Mouse (Mus musculus) neural tube, embryonic 13.5 days (tissue): ENCODE data around the gene Nt5c3. TPM values are rescaled to one million over a fixed set of nuclear protein-coding genes. Genes with fewer than 3 reads are reported as not detected.

Source experiments
- ATAC-seq: fragments of 200-750 bp; cut with Nextera tagmentation; 2 replicates; pipeline ENCODE4 v1.8.0; 2017; ENCODE audit warnings: low read depth, mild to moderate bottlenecking, moderate TSS enrichment, moderate library complexity
- H3K27ac ChIP-seq: fragments of 300-500 bp; sonication (generic); replicated peaks from 2 replicates; pipeline ENCODE4 v1.5.1; 2015; ENCODE audit warnings: moderate library complexity, mild to moderate bottlenecking, inconsistent platforms
- H3K27me3 ChIP-seq: fragments of 300-500 bp; sonication (generic); 2 replicates; pipeline ENCODE4 v1.6.1; 2015; ENCODE audit warnings: mild to moderate bottlenecking, inconsistent platforms
- H3K36me3 ChIP-seq: fragments of 300-500 bp; sonication (generic); 2 replicates; pipeline ENCODE4 v1.6.1; 2015; ENCODE audit warnings: mild to moderate bottlenecking, inconsistent platforms
- H3K4me1 ChIP-seq: fragments of 300-500 bp; sonication (generic); replicated peaks from 2 replicates; pipeline ENCODE4 v1.6.1; 2015; ENCODE audit warnings: inconsistent platforms
- H3K4me2 ChIP-seq: fragments of 300-500 bp; sonication (generic); 2 replicates; pipeline ENCODE4 v1.6.1; 2015; ENCODE audit warnings: inconsistent platforms, mild to moderate bottlenecking, moderate library complexity
- H3K4me3 ChIP-seq: fragments of 300-500 bp; sonication (generic); 2 replicates; pipeline ENCODE4 v1.5.1; 2015; ENCODE audit warnings: mild to moderate bottlenecking, inconsistent platforms
- H3K9ac ChIP-seq: fragments of 300-500 bp; sonication (generic); 2 replicates; pipeline ENCODE4 v1.6.1; 2015; ENCODE audit warnings: moderate library complexity, mild to moderate bottlenecking, inconsistent platforms
- H3K9me3 ChIP-seq: fragments of 300-500 bp; sonication (generic); 2 replicates; pipeline ENCODE4 v1.6.1; 2016; ENCODE audit warnings: inconsistent platforms
- whole genome bisulfite sequencing: fragments of 180-500 bp; shearing (Covaris S2); methylation state at CpG from one replicate; pipeline ENCODE4 v1.1.7; 2015; 5-methylcytosine and 5-hydroxymethylcytosine counted together
- polyA plus RNA-seq: library from polyadenylated mRNA; unstranded; fragments of >200 nt; fragmentation: Nextera tagmentation; extraction: Ambion mirVana; gene quantifications from 2 replicates; pipeline ENCODE4 v1.2.1, GENCODE M21; 2015

Gene Nt5c3
- polyA plus RNA-seq, 1 experiment from 2014 or later, result 147 TPM

DNA sequence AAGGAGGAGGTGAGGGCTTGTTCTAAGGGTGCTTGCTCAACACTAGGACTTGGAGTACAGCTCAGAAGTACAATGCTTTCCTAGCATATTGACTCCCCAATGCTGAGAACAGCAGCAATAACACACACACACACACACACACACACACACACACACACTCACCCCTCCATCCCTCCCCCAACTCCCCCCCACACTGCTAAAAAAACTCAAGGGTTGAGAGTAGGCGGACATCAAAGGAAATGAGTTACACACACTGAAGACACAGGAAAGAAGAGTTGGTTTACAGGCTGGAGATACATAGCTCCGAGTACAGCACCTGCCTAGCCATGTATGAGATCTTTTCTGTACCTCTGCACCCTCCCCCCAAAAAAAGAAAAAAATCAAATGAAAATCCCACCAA lies 7.5 kb downstream of the Nt5c3 start:
- H3K9ac ChIP-seq, result no peak overlapping the region
- H3K4me1 ChIP-seq, result no peaks in the 10 kb centered on the region; the same call in 1 of the 2 replicates
- no peak overlapping the region for H3K4me2 ChIP-seq
- ATAC-seq, result no peak
- 88% methylated on average over 2 of the region's 2 CpGs for WGBS
- no peaks in the 10 kb centered on the region for H3K9me3 ChIP-seq
- no peaks in the 10 kb centered on the region for H3K36me3 ChIP-seq
- H3K27me3 ChIP-seq, result no peaks in the 10 kb centered on the region
- no peak overlapping the region for H3K4me3 ChIP-seq
- no peak overlapping the region for H3K27ac ChIP-seq

DNA sequence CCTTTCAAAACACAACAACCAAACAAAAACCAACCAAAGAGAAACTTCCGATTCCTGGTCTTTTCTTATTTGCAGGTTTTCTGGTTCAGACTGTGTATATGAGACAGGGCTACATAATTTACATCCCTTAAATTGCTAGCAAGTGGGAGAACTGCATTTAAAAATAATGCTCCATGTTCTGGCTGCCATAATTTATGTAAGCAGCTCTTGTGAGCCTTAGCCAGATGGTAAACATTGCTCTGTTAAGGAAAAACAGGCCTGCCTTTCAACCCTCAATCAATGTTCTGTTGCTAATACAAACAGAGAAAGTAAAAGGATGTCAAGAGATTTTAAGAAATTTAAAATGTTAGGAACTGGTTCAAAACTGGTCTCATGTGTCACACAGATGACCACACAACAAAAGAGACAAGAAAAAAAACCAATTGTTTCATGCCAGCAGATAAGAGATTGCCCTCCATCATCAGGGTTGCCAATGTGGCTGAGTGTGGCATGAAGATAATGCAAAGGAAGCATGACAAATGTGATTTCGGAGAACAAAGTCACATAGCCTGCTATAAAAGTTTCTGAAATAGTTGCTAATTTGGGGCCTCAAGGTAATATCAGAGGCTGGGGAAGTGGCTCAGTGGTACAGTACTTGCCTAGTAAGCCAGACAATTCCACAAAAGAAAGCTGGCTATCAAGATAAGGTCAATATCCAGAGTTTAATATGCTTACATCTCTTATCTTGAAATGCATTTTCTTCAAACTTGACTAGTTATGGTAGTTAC lies 10.5 kb downstream of the Nt5c3 start:
- Histone ChIP-seq H3K27me3 (no peaks in the 10 kb centered on the region), H3K4me1 (no peaks in the 10 kb centered on the region), H3K36me3 (no peaks in the 10 kb centered on the region), H3K27ac (no peak overlapping the region), H3K9ac (no peak overlapping the region), H3K4me3 (no peak overlapping the region), H3K4me2 (no peak overlapping the region), H3K9me3 (no peaks in the 10 kb centered on the region)
- 62% methylated on average over 2 of the region's 2 CpGs for WGBS
- no peak for ATAC-seq

DNA sequence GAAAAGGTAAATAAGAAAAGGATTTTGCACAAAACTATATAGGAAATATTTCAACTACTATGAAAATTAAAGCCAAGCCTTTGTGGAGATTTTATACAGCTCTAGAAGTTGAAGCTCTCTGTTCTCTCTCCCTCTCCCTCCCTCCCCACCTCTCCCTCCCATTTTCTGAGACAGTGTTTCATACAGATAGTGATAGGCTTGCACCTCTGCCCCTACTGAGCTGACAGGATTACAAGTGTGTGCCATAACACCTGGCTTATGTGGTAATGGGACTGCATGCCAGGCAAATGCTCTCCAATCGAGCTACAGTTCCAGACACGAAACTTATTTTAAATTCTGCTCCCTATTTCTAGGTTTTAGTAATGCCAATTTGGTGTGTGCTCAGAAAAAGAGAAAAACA lies 12.8 kb downstream of the Nt5c3 start:
- Histone ChIP-seq H3K9ac (no peak overlapping the region), H3K27ac (no peak overlapping the region), H3K4me3 (no peak overlapping the region), H3K27me3 (no peaks in the 10 kb centered on the region), H3K9me3 (no peaks in the 10 kb centered on the region), H3K4me2 (no peak overlapping the region), H3K36me3 (no peaks in the 10 kb centered on the region), H3K4me1 (peaks cover 6% of the 10 kb centered on the region; the same call in 1 of the 2 replicates)
- WGBS, result 95% methylated on average over 2 of the region's 2 CpGs
- ATAC-seq, result no peak

DNA sequence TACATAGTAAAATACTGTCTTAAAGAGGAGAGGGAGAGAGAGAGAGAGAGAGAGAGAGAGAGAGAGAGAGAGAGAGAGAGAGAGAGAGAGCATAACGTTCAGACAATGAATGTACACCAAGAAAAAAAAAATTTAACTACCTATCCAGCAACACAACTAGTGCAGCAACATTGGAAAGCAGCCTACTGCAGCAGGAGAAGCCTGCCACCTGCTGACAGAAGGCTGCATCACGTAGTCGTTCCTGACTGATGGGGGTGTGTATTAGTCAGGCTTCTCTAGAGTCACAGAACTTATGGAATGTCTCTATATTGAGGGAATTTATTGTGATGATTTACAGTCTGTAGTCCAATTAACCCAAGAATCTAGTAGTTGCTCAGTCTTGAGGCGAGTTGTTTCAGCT lies 14.8 kb downstream of the Nt5c3 start:
- peak; percentile 41; the same call in 1 of the 2 replicates for ATAC-seq
- Histone ChIP-seq H3K4me2 (no peak overlapping the region), H3K27me3 (no peaks in the 10 kb centered on the region), H3K9me3 (no peaks in the 10 kb centered on the region), H3K36me3 (no peaks in the 10 kb centered on the region), H3K27ac (no peak overlapping the region), H3K4me3 (no peak overlapping the region), H3K4me1 (peaks cover 23% of the 10 kb centered on the region), H3K9ac (no peak overlapping the region)
- WGBS, result 19% methylated on average over 4 of the region's 4 CpGs

DNA sequence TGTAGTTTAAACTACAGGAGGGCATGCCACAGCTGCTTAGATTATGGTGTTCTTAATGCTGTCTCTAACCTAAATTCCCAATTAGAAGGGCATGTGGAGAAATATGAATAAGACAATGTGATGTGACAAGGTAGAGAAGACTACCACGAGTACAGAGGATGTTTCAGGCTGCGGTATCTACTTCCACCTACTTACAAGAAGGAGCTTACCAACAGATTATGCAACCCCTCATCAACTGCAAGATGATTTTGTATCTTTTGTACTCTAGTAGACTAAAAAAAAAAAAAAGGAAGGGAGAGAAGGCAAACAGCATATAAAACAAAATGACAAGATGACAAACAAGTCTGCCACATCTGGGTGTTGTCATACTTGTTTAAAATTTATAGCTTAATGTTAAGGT lies 15.3 kb downstream of the Nt5c3 start:
- H3K4me2 ChIP-seq, result no peak overlapping the region
- no peak for ATAC-seq
- H3K9ac ChIP-seq, result no peak overlapping the region
- no peaks in the 10 kb centered on the region for H3K36me3 ChIP-seq
- no peaks in the 10 kb centered on the region for H3K9me3 ChIP-seq
- 95% methylated on average over 2 of the region's 2 CpGs for WGBS
- H3K27ac ChIP-seq, result no peak overlapping the region
- H3K27me3 ChIP-seq, result no peaks in the 10 kb centered on the region
- peaks cover 27% of the 10 kb centered on the region for H3K4me1 ChIP-seq
- no peak overlapping the region for H3K4me3 ChIP-seq

DNA sequence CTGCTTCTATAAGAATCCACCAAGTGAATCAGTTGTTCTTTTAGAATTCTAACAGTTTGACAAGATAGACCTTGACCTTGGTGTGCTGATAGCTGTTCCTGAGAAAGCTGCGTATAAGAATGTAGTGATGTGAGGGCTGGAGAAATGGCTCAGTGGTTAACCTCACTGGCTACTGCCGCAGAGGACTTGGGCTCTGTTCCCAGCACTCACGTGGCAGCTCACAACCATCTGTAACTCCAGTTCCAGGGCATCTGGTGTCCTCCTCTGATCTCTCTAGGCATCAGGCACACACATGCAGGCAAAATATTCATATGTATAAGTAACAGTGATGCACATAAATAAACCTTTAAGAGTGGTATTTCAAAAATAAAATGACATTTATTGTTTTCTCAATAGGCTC lies 15.8 kb downstream of the Nt5c3 start:
- Histone ChIP-seq H3K9ac (no peak overlapping the region), H3K4me1 (peaks cover 31% of the 10 kb centered on the region), H3K27ac (no peak overlapping the region), H3K4me3 (no peak overlapping the region), H3K27me3 (no peaks in the 10 kb centered on the region), H3K36me3 (no peaks in the 10 kb centered on the region), H3K9me3 (no peaks in the 10 kb centered on the region), H3K4me2 (no peak overlapping the region)
- WGBS, result 94% methylated on average over 3 of the region's 3 CpGs
- no peak for ATAC-seq

DNA sequence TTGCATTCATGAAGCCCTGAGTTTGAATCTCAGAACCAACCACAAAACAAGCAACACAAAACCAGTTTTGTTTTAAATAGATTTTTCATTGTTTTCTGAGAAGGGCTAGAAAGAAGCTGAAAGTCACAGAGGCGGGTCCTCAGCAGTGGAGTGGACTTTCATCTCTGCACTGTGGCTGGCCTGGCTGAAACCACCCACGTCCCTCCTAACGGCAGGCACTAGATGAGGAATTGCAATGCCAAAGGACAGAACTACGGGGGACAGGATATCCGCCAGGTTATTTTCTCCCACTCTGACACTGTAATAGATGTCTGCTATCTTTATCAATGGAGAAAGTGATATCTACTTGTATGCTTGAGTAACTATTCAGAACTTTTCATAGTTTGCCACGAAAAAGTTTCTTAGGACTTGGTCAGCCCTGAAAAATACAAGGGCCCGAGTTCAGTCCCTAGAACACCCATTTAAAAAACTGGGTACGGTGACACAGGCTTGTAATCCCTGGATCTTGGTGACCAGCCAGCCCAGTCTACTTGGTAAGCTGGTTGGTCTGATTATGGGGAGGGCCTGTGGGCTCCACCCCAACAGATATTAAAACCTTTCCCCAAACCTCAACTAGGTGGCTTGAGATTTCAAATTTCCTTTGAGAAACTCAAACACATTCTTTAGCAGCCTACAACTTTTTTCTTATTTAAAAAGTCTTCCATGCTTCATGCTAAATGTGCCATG lies 17.4 kb downstream of the Nt5c3 start:
- Histone ChIP-seq H3K4me2 (no peak overlapping the region), H3K27me3 (no peaks in the 10 kb centered on the region), H3K9me3 (no peaks in the 10 kb centered on the region), H3K4me3 (no peak overlapping the region), H3K4me1 (peaks cover 44% of the 10 kb centered on the region), H3K36me3 (no peaks in the 10 kb centered on the region), H3K9ac (no peak overlapping the region), H3K27ac (no peak overlapping the region)
- WGBS, result 86% methylated on average over 8 of the region's 8 CpGs
- ATAC-seq, result no peak

DNA sequence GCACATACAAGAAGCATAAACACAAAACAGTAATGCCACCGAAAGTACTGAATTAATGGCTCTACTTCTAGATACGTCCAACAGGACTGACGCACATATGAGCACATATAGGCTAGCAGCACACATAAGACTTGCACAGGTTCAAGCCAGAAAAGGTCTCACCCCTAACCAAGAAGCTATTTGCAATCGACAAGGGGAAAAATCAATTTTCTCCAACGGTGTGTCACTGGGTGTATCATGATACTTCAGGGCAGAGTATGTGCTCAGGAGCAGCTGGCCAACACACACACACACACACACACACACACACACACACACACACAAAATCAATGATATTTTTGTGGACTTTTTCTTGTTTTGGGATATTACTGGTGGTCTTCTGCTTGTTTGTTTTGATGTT lies 18.2 kb downstream of the Nt5c3 start:
- Histone ChIP-seq H3K4me2 (no peak overlapping the region), H3K27ac (no peak overlapping the region), H3K27me3 (no peaks in the 10 kb centered on the region), H3K4me1 (peaks cover 44% of the 10 kb centered on the region), H3K9ac (no peak overlapping the region), H3K4me3 (no peak overlapping the region), H3K36me3 (no peaks in the 10 kb centered on the region), H3K9me3 (no peaks in the 10 kb centered on the region)
- 92% methylated on average over 5 of the region's 5 CpGs for WGBS
- ATAC-seq, result no peak

DNA sequence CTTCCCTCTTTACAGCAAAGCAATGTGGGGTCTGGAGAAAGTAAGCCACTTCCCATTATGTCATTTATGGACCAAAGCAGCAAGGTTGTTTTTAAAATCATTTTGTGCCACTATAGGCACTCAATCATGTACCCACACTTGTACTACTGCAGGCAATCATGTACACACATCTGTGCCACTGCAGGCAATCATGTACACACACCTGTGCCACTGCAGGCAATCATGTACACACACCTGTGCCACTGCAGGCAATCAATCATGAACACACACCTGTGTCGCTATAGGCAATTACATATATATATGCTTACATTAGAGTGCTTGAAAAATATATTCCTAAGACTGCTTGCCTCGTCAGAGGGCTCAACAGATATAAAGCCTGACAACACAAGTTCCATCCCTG lies 18.8 kb downstream of the Nt5c3 start:
- H3K27me3 ChIP-seq, result no peaks in the 10 kb centered on the region
- WGBS, result 86% methylated on average over 2 of the region's 2 CpGs
- ATAC-seq, result no peak

DNA sequence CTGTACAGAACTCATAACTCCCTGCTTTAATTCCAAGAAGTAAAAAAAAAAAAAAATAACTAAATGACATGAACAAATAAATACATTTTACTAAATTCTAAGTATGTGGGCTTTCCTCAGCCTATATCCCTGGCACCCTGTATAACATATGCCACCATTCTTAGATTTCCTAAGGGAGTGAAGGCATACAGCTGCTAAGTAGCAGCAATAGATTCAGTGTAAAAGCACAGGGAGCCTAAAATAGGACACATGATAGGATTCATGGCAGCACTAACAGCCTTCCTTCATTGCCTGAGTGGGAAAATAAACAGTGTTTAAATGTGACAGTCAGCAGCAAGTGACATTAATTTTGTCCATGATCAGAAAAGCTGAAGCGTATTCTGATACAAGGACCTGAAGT lies 19.4 kb downstream of the Nt5c3 start:
- WGBS, result 62% methylated on average over 1 of the region's 1 CpGs
- no peak for ATAC-seq
- Histone ChIP-seq H3K9ac (no peak overlapping the region), H3K4me3 (no peak overlapping the region), H3K4me2 (no peak overlapping the region), H3K9me3 (no peaks in the 10 kb centered on the region), H3K36me3 (no peaks in the 10 kb centered on the region), H3K27me3 (no peaks in the 10 kb centered on the region), H3K4me1 (peaks cover 44% of the 10 kb centered on the region), H3K27ac (0 out of 2 replicates have a peak overlapping the region, but pooled peaks have one; percentile 13)

More for the DNA sequence above, 18.8 kb downstream of the Nt5c3 start:
- Histone ChIP-seq H3K9me3 (no peaks in the 10 kb centered on the region), H3K4me2 (no peak overlapping the region), H3K4me1 (peaks cover 44% of the 10 kb centered on the region), H3K27ac (no peak overlapping the region), H3K9ac (no peak overlapping the region), H3K4me3 (no peak overlapping the region), H3K36me3 (no peaks in the 10 kb centered on the region)

DNA sequence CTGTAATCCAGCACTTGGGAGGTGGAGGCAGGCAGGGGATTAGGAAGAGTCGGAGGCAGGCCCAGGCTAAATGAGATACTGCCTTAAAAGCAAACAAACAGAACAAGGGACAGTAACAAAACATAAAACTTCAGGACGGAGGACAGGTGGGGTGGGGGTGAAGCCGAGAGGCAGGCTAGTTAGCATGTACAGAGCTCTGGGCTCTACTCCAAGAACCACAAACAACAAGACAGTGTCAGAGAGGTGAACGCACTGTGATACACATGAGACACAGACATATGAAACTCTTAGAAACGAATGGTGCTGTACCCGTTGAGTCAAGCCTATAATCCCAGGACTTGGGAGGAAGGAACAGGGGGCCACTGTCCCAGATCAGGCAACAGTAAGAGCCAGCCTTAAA lies 19.9 kb downstream of the Nt5c3 start:
- Histone ChIP-seq H3K9me3 (no peaks in the 10 kb centered on the region), H3K4me2 (no peak overlapping the region), H3K36me3 (no peaks in the 10 kb centered on the region), H3K27me3 (no peaks in the 10 kb centered on the region), H3K4me1 (peaks cover 44% of the 10 kb centered on the region), H3K27ac (0 out of 2 replicates have a peak overlapping the region, but pooled peaks have one; percentile 13), H3K9ac (0 out of 2 replicates have a peak overlapping the region, but pooled peaks have one; percentile 17), H3K4me3 (no peak overlapping the region)
- 50% methylated on average over 6 of the region's 6 CpGs for WGBS
- ATAC-seq, result 0 out of 2 replicates have a peak, but pooled peaks have one; percentile 30
